Mouse (Mus musculus) embryo, embryonic 11 days (tissue): ENCODE data around the gene Spata2.
A peak's percentile ranks its signal among the peaks of the same experiment; 100 is the strongest.

Experiments
- DNase-seq: peaks from one replicate; pipeline ENCODE4 v3.0.0-alpha.2; 2015

The Spata2 gene

GRCm38 (mm10) chr2:167508569-167508968 lies 15.9 kb upstream of the Spata2 start:
- no peak for DNase-seq

- no peak for DNase-seq
Measured at GRCm38 (mm10) chr2:167507719-167508385, 15.2 kb upstream of the Spata2 start.

DNA sequence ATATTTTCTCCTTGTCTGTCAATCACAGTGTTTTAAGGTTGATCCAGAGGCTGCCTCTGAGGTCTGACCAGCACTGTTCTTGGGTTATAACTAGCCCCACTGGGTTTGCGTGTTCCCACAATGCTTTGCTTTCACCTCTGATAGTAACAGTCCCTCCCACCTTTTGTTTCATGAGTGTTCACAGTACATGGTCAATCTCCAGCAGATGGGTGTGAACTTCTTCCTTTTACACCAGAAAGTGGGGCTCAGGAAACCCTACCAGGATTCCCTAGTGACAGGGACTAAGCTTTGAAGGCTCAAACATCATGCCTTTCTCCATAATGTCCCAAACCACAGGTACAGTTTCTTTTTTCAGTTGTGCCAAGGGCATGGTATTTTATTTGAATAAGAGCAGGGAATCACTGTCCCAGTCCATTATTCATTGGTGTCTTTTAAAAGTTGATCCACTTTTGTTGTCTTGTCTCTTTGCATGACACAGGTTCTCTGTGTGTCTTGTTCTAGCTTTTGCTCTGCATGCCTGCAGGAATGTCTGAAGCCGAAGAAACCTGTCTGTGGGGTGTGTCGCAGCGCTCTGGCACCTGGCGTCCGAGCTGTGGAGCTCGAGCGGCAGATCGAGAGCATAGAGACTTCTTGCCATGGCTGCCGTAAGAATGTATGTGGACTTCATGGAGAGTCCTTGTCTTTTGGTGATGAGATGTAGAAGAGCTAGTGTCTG lies 14.0 kb upstream of the Spata2 start:
- no peak for DNase-seq

DNA sequence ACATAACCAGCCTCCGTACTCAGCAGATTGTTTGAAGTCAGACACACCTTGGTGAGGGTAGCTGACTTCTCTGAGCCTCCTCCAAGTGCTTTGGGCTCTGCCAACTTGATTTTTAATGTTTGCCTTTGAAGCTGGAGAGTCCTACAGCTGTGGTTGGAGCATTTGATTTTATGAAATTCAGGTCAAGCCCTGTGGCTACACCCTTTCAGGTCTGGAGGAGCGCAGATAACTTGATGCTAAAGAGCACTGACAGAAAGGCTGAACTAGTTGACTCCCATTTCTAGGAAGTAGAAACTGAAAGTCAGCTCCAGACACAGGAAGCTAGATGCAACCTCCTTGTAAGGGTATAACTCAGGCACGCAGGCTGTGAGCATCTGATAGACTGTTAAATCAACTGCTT lies 12.4 kb upstream of the Spata2 start:
- DNase-seq: no peak

DNA sequence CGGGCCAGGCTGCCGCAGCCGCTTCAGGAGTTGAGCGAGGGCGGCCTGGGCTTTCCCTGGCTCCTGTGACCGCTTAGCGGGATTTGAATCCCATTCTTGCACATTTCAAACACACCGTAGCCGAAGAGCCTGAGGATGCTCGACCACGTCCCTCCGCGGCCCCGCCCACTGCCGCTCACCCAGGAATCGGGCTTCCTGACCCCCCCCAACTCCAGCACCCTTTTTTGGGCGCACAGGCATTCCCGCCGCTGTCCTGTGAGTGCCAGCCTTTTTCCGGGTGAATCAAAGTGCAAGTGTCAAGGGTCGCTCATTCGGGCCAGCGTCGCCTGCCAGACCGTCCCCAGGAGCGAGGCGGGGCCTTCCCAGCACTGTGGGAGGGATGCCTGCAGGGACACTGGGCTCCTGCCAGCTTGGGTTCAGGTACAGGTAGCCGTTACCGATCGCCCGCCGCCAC lies 11.2 kb upstream of the Spata2 start:
- DNase-seq: peak; percentile 50

- DNase-seq: peak; percentile 93
Measured at GRCm38 (mm10) chr2:167503253-167503895, 10.7 kb upstream of the Spata2 start.

DNA sequence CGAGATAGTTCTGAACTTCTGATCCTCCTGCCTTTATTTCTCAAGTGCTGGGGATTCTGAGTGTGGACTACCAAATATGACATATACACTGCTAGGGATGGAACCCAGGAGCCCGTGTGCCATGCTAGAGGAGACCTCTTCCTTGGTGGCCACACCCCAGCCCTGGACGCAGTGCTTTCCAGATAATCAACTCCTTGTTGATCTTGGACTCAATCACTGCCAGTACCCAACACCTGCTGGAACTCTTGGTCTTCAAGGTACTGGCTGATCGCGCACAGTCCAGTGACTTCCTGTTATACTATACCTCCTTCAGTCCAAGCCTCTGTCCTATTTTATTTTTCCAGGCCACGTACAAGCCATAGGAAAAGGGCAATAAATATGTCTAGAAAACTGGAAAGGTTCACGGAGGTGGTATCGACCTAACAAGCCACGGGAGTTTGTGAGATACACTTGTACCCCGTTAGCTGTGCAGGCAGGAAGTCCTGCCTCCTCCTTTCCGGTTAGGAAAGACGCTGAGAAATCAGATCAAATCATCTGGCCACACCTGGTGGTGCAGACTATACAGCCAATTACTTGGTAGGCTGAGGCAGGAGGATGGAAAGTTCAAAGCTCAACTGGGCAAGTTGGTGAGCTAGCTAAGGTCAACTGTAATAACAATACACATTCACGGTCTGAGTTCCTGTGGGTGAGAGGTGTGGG lies 10.0 kb upstream of the Spata2 start:
- no peak for DNase-seq

- peak; percentile 41 for DNase-seq
Measured at GRCm38 (mm10) chr2:167497272-167497671, 4.6 kb upstream of the Spata2 start.

GRCm38 (mm10) chr2:167496437-167496836 lies 3.8 kb upstream of the Spata2 start:
- DNase-seq: no peak

- DNase-seq: peak; percentile 34
Measured at GRCm38 (mm10) chr2:167491757-167492708, 654 bp downstream of the Spata2 start, which contains the start of gene Rnf114. Gene Rnf114 (plus strand): TSS chr2:167492645.

- no peak for DNase-seq
Measured at GRCm38 (mm10) chr2:167490813-167491525, 1.7 kb downstream of the Spata2 start.

DNA sequence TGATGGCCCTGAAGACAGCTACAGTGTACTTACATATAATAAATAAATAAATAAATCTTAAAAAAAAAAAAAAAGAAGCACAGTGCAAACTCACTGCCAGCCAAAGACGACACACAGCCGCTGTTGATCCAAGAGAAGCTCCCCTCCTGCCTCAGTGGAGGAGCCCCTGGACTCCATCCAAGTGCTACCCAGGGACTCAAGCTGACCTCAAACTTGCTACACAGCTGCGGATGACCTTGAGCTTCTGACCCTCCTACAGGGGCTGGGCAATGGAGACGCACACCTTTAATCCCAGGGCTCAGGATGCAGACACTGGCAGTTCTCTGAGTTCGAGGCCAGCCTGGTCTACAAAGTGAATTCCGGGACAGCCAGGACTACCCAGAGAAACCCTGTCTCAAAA lies 4.7 kb downstream of the Spata2 start:
- DNase-seq: no peak

GRCm38 (mm10) chr2:167487551-167487950 lies 5.1 kb downstream of the Spata2 start:
- DNase-seq: no peak

DNA sequence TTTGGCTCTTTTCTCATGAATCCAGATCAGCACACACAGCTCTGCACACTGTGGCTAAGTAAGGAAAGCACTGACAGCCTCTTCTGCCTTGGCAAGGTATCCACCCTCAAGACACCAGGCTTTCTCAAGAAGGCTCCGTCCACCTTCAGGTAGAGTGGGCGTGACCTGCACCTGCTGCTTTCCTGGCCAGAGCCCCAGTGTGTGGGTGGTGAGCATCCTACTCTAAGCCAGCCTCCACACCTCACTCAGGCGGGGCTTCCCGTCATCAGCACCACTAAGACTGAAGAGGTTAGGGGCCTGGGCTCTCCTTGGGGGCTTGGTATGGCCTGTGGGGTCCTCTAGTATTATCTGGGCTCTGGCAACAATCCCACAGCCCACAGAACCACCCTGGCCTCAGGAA lies 6.1 kb downstream of the Spata2 start:
- no peak for DNase-seq

GRCm38 (mm10) chr2:167485501-167486377 lies 6.9 kb downstream of the Spata2 start:
- DNase-seq: no peak

DNA sequence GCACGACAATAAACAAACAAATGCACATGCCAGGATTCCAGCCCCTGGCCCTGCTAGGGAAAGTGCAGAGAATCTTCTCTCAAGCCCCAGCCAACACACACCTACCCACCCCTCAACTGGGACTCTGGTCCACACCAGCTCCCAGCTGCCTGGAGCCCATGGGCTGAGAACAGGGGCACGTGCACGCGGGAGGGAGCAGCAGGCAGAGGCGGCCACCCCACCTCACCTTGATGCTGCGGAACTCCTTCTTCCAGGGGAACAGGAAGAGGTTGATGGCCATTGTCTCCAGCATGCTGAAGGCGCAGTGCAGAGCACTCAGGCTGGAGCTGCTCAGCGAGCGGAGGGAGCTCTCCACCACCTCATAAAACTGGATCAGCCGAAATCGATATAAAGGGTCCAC lies 7.8 kb downstream of the Spata2 start:
- no peak for DNase-seq

GRCm38 (mm10) chr2:167483827-167484410 lies 8.8 kb downstream of the Spata2 start:
- DNase-seq: no peak

DNA sequence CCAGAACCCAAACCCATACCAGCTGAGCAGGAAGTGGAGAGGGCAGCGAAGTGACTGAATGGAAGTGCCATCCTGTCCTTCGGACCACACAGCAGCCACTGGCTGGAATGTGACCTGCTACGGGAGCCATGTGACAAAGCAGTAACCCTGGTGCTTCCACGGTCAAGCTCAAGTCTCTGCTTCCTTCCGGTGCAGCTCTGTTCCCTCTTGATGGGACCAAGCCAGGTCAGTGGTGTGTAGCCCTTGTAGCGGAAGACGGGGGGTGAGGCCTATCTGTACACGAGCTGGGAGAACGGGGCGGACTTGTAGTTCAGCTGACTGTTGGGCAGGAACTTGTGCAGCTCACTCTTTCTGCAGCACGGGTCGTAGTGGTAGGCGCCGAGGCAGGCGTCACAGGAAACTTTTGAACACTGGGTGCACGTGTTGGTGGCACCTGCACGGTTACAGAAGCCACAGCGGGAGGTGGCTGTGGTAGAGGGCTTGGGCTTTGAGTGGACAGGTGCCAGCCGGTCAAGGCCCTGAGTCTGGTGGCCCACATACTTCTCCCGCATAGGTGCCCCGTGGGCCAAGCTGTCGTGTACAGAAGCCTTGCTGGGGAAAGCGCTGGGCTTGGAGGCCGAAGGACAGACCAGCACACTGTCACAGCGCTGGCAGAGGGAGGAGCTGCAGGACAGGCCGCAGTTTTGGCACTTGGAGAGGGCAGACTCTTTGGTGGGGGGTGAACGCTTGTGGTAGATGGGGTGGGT lies 9.4 kb downstream of the Spata2 start:
- no peak for DNase-seq

GRCm38 (mm10) chr2:167482681-167483080 lies 10.0 kb downstream of the Spata2 start:
- DNase-seq: no peak
